Comparison of ENCODE assay signal across 18 mouse cellular contexts in genomic region chr3:138865271-138865670, GRCm38 (mm10).
DNase-seq lines count a peak whose midpoint lies in the region; ATAC-seq and TF ChIP-seq lines count a peak whose summit lies in the region.
"Had no signal": no experiment of that assay in that cellular context is flagged by ENCODE, and none has a peak within 500 bp of the region (broad histone marks: within the 10 kb centered on the region; RNA-seq: fewer than 3 reads in every experiment).

No protein-coding gene starts in this region.

- H3K4me3 ChIP-seq in lung, embryonic 15.5 days: no peak overlapping the region
- H3K4me3 ChIP-seq in cerebellum, adult 2 months (replicated peaks; ENCODE audit: insufficient read depth, low read depth, low read length): no peak overlapping the region
- H3K4me3 ChIP-seq: gastrocnemius, adult 2 months; heart, adult 2 months; limb, embryonic 13.5 days; neural tube, embryonic 13.5 days had no signal

- H3K9ac ChIP-seq in lung, embryonic 15.5 days: no peak overlapping the region
- H3K9ac ChIP-seq: hindbrain, embryonic 14.5 days; limb, embryonic 13.5 days; neural tube, embryonic 13.5 days had no signal

- H3K4me2 ChIP-seq in lung, embryonic 15.5 days: no peak overlapping the region
- H3K4me2 ChIP-seq: hindbrain, embryonic 14.5 days; neural tube, embryonic 13.5 days had no signal

- no peaks in the 10 kb centered on the region for H3K27me3 ChIP-seq in lung, embryonic 15.5 days
- no peaks in the 10 kb centered on the region for H3K27me3 ChIP-seq in cerebellum, adult 2 months (ENCODE audit: control insufficient read depth, insufficient read depth, low read length)
- H3K27me3 ChIP-seq: limb, embryonic 13.5 days; neural tube, embryonic 13.5 days had no signal

- no peaks in the 10 kb centered on the region for H3K36me3 ChIP-seq in lung, embryonic 15.5 days

- 80% methylated on average over 5 of the region's 5 CpGs for WGBS in lung, embryonic 15.5 days
- WGBS in cerebellum, adult 2 months: 5% methylated on average over 5 of the region's 5 CpGs

- peaks cover 40% of the 10 kb centered on the region for H3K4me1 ChIP-seq in lung, embryonic 15.5 days
- peaks cover 36% of the 10 kb centered on the region for H3K4me1 ChIP-seq in cerebellum, adult 2 months (ENCODE audit: control insufficient read depth, insufficient read depth, low read length)

- no peaks in the 10 kb centered on the region for H3K9me3 ChIP-seq in lung, embryonic 15.5 days
- H3K9me3 ChIP-seq: limb, embryonic 13.5 days had no signal

- H3K27ac ChIP-seq in lung, embryonic 15.5 days: peak overlapping the region; percentile 54
- H3K27ac ChIP-seq in cerebellum, adult 2 months (ENCODE audit: insufficient read depth, low read length): peak overlapping the region; percentile 85
- H3K27ac ChIP-seq: gastrocnemius, adult 2 months; heart, adult 2 months; hindbrain, embryonic 14.5 days; neural tube, embryonic 13.5 days had no signal

- ATAC-seq in lung, embryonic 15.5 days (ENCODE audit: borderline replicate concordance, extremely low read depth, low FRiP score, low TSS enrichment): no peak
- no peak for ATAC-seq in megakaryocyte progenitor cell, adult 5-6 weeks (replicated peaks; ENCODE audit: poor library complexity)
- ATAC-seq: forebrain, embryonic 14.5 days had no signal

- no peak for DNase-seq in lung, postnatal 10 days
- DNase-seq in cerebellum, adult 2 months: peak; percentile 86 to 96
- peak; percentile 80 to 87 for DNase-seq in cerebellum, postnatal 36 days
- DNase-seq in kidney, postnatal 36 days: no peak
- no peak for DNase-seq in spleen, postnatal 10 days (ENCODE audit: low spot score in 2 of 2)
- DNase-seq: adrenal gland, postnatal 25 days; gastrocnemius, adult 2 months; heart, adult 2 months; kidney, adult 18-20 months; lung, adult 18-20 months; right cerebral cortex, postnatal 4 days; thymus, adult 18-20 months had no signal

- no peak for TF ChIP-seq POLR2A in cerebellum, adult 2 months (IDR thresholded peaks at IDR 0.05; ENCODE audit: borderline replicate concordance, insufficient read depth, low read length)

- 0 out of 2 replicates have a peak, but pooled peaks have one; percentile 0 for TF ChIP-seq CTCF in cerebellum, adult 2 months (IDR thresholded peaks at IDR 0.05; ENCODE audit: borderline replicate concordance, insufficient read depth, low read depth, low read length)

Comparison
In these comparisons a context has a peak if more than half of its experiments do, and no peak if none do; other contexts are left out.
1. DNase-seq: peak in cerebellum, adult 2 months (2 of 2) and cerebellum, postnatal 36 days (2 of 2); none in lung, postnatal 10 days (single experiment), kidney, postnatal 36 days (0 of 2) and spleen, postnatal 10 days (0 of 2).